Mouse (Mus musculus) megakaryocyte-erythroid progenitor cell, adult 5-6 weeks (primary cell): ENCODE results near the gene Phf21a. TPM values are rescaled to one million over a fixed set of nuclear protein-coding genes. Genes with fewer than 3 reads are reported as not detected.

ENCODE experiments used
- ATAC-seq: replicated peaks from 2 replicates; pipeline ENCODE4 v1.8.0; 2016; ENCODE audit warnings: mild to moderate bottlenecking, inconsistent platforms; ENCODE audit not compliant: severe bottlenecking, poor library complexity, low FRiP score, low TSS enrichment
- total RNA-seq, 2 experiments: library from RNA; stranded (forward) in 1 of 2; stranded (reverse) in 1 of 2; fragments of 200-1000, 215-1000 nt in 1 of 2; fragments of >200 nt in 1 of 2; fragmentation: Nextera tagmentation in 1 of 2; gene quantifications; 2 replicates each; pipeline ENCODE4 v1.2.3; 2014 to 2017

Phf21a gene
- total RNA-seq (2014; fragmentation: Nextera tagmentation) (26.9 and 29.8 TPM in 2 replicates), total RNA-seq (2017) (6.2 and 18.5 TPM in 2 replicates)

- no peak for ATAC-seq
Measured at GRCm38 (mm10) chr2:92092817-92093216, at the start of gene Phf21a. Gene Phf21a (plus strand): TSS chr2:92093117.

DNA sequence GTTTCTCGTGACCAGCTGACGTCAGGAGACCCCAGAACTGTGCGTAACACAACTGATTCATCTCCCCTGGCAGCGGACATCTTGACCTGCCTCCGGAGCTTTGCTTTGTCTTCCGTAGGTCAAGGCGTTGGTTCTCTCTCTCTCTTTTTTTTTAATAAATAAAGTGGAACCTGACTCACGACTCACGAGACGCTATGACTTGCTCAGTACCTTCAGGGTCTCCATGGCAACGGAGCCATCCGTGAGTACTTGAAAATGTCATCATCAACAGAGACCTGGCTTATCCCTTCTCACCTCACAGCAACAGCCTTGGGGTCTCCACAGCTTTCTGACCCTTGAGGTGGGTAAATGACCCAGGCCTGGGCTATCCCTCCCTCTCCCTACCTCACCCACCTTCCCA lies 49.6 kb upstream of the Phf21a start:
- no peak for ATAC-seq

- ATAC-seq: no peak
Measured at GRCm38 (mm10) chr2:92047601-92048000, 45.3 kb upstream of the Phf21a start.

GRCm38 (mm10) chr2:92048034-92048690 lies 44.8 kb upstream of the Phf21a start:
- no peak for ATAC-seq

DNA sequence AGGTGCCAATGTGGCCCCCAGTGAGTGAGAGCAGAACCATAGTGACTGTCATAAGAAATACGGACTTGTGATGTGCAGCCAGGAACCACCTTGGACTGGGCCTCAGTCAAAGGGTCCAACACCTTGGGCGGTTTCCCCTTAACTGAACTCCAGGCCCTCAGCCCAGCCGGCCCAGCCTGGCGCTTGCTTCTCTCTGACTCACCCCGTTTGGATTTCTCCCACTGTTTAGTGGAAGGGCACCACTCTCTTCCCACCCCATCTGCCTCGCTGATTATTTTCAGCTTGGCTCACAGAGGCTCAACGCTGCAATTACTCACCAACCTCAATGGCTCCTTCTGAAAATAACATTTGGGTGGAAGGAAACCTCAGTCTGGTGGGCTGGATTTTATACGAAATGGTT lies 40.7 kb upstream of the Phf21a start:
- ATAC-seq: no peak

DNA sequence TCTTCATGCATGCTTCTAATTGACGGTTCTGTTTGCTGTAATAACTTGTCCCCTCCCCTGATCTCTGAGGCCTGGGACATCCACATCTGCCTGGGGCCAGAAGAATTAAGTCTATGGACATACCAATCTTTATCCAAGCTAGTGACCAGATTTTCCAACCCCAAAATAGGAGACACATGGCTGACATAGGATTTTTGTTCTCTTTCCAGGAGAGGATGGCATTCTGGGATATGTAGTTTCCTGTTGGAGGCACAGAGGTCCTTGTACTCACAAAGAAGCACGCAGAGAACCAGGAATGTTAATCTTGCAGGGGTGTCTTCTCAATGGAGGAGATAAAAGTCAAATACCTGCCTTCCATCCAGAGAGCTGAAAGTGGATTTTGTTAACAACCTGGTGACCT lies 40.2 kb upstream of the Phf21a start:
- ATAC-seq: no peak

- ATAC-seq: peak; percentile 68
Measured at GRCm38 (mm10) chr2:92055101-92055813, 37.7 kb upstream of the Phf21a start.

- ATAC-seq: peak; percentile 65
Measured at GRCm38 (mm10) chr2:92055831-92056236, 37.1 kb upstream of the Phf21a start.

GRCm38 (mm10) chr2:92056760-92057159 lies 36.2 kb upstream of the Phf21a start:
- no peak for ATAC-seq

DNA sequence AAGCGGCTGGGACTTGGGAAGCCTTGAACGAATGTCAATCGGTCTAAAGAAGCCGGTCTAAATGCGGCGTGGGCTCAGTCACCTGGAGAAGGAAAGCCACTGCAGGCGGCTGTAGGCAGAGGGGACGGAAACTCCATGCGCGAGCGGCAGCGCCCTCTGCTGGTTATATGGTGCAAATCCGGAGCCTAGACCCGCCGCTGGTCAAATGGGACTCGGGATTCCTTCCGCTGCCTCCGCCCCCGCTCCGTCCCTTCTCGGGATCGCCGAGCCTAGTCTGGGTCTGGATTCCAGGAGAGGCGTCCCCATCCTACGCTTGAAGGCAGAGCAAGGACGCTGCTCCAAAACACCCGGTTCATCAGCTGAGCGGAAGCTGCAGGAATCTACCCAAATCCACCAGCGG lies 34.4 kb upstream of the Phf21a start:
- ATAC-seq: peak; percentile 68

DNA sequence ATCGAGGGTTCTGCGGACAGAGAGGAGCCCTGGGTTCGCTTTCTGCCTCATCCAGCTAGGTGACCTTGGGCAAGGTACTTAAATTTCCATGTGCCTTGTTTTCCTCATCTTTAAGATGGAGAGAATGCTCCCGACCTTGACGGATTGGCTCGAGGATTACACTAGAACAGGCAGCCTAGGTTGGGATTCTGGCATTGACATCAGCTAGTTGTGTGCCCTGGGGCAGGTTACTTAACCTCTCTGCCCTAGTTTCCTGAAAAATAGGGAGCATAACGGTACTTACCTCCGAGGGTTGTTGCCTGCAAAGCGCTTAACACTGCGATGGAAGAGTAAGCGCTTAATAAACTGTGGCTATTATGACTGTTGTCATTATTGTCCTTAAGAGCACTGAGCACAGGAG lies 34.0 kb upstream of the Phf21a start:
- ATAC-seq: no peak

- ATAC-seq: peak; percentile 17; the same call in 1 of the 2 replicates
Measured at GRCm38 (mm10) chr2:92059481-92060220, 33.3 kb upstream of the Phf21a start.

- ATAC-seq: no peak
Measured at GRCm38 (mm10) chr2:92060291-92060690, 32.6 kb upstream of the Phf21a start.

GRCm38 (mm10) chr2:92061337-92061736 lies 31.6 kb upstream of the Phf21a start:
- no peak for ATAC-seq

- no peak for ATAC-seq
Measured at GRCm38 (mm10) chr2:92063106-92063505, 29.8 kb upstream of the Phf21a start.

- ATAC-seq: no peak
Measured at GRCm38 (mm10) chr2:92065269-92065888, 27.5 kb upstream of the Phf21a start.

DNA sequence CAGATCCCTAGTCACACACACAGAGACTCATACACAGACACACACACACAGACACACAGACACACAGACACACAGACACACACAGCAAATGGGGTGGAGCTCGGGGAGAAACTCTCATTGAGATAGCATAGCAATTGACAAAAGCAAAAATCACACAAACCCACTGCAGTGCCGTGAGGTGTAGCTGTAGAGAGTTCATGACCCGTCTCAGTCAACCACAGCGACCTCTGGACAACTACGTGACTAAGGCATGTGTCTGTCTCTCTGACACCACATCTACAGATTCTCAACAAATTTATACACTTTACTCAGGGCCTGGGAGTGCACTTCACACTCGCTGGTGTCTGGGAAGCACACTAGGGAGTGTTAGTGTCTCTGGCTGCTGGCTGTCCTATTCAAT lies 27.0 kb upstream of the Phf21a start:
- ATAC-seq: no peak

DNA sequence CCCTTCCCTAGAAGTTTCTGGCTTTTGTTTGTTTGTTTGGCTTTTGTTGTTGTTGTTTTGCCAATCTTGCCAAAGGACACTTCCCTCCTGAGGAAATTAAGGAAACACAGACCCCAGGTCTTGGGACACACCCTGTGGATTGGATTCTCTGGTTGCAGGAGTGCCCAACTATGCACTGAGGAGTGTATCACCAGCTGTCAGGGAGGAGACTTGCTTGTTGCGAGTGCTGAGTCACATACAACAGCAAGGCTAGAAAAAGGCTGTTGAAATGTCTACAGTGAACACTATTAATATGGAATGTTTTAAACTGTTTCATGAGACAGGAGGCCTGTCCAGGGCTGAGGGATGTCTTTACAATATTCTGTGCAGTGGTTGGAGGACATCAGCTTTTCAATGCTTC lies 26.0 kb upstream of the Phf21a start:
- no peak for ATAC-seq

DNA sequence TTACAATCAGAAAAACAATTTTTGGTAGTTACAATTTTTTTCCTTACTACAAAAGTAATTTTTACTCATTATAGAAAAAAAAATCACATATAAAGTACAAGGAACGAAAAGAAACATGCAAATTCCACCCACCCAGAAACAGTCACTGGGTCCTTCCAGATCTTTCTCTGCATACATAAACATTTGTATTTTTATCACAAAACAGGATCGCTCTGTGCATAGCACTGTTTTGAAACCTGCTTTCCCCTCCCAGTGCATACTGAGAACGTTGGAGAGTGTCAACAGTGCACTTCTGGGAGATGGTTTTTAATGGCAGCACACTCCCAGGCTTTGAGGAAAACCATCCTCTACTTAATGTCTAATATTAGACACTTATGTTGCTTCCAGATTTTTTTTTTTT lies 25.3 kb upstream of the Phf21a start:
- no peak for ATAC-seq

- no peak for ATAC-seq
Measured at GRCm38 (mm10) chr2:92069630-92070029, 23.3 kb upstream of the Phf21a start.
